12 mouse cellular contexts compared by ENCODE assay signal in the genomic region with DNA sequence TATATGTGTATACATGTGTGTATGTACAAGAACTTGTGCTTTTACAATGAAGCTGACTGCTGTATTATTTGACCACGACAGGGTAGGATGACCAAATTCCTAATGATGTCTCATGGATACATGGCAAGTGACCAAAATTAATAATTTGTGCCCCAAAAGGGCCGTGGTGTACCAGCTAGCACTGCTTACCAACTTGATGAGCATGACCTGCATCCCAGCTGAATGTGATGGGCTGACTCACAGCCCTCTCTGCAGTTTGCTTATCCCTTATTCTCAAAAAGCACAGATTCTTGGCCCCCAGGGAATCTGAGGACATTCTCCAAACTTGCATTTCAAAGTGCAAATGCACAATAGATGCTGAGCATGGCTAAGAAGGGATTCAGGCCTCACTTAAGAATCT.
"Had no signal": no experiment of that assay in that cellular context is flagged by ENCODE, and none has a peak within 500 bp of the region (broad histone marks: within the 10 kb centered on the region; RNA-seq: fewer than 3 reads in every experiment).

No protein-coding gene starts in this region.

- DNase-seq: left cerebral cortex, postnatal 4 days; liver; liver, embryonic 13.5 days; liver, postnatal 0 days; lung, adult 18-20 months; lung, adult 2 months; lung, embryonic 14.5 days; lung, postnatal 10 days; lung, postnatal 14 days; lung, postnatal 36 days; lung, postnatal 4 days; midbrain, embryonic 14.5 days had no signal
